Mouse (Mus musculus) lung, postnatal 36 days (tissue): ENCODE results near the gene Gnb1l.

Experiments used
- DNase-seq: peaks from one replicate; pipeline ENCODE4 v3.0.0; 2022; ENCODE audit warnings: mixed read lengths

The Gnb1l gene

GRCm38 (mm10) chr16:18587847-18588737 is 89.6 kb downstream of the Gnb1l start:
- DNase-seq: no peak

- DNase-seq: no peak
These were observed 90.2 kb downstream of the Gnb1l start for GRCm38 (mm10) chr16:18588738-18589055.

GRCm38 (mm10) chr16:18589080-18589621 is 90.6 kb downstream of the Gnb1l start:
- DNase-seq: no peak

- peak; percentile 44 for DNase-seq
These were observed 91.6 kb downstream of the Gnb1l start, which contains the start of gene Tbx1 for GRCm38 (mm10) chr16:18589804-18590790. TSS of gene Tbx1 (minus strand) at chr16:18590671.

GRCm38 (mm10) chr16:18591047-18592018 is 92.8 kb downstream of the Gnb1l start:
- DNase-seq: no peak

- DNase-seq: no peak
These were observed 95.4 kb downstream of the Gnb1l start for GRCm38 (mm10) chr16:18593930-18594329.

- DNase-seq: no peak
These were observed 97.7 kb downstream of the Gnb1l start for GRCm38 (mm10) chr16:18596255-18596654.

- no peak for DNase-seq
These were observed 99.5 kb downstream of the Gnb1l start for GRCm38 (mm10) chr16:18598006-18598405.

- no peak for DNase-seq
These were observed 102.9 kb downstream of the Gnb1l start for GRCm38 (mm10) chr16:18601447-18601846.

GRCm38 (mm10) chr16:18604267-18604701 is 105.8 kb downstream of the Gnb1l start:
- DNase-seq: no peak

- DNase-seq: no peak
These were observed 107.2 kb downstream of the Gnb1l start for GRCm38 (mm10) chr16:18605705-18606104.

GRCm38 (mm10) chr16:18608226-18608625 is 109.7 kb downstream of the Gnb1l start:
- DNase-seq: peak; percentile 40

GRCm38 (mm10) chr16:18609099-18609498 is 110.6 kb downstream of the Gnb1l start:
- DNase-seq: no peak

- DNase-seq: no peak
These were observed 113.2 kb downstream of the Gnb1l start for GRCm38 (mm10) chr16:18611752-18612151.

- DNase-seq: no peak
These were observed 114.8 kb downstream of the Gnb1l start for GRCm38 (mm10) chr16:18613301-18613700.
